Mouse (Mus musculus): Measurements from ENCODE around the gene Phf14.

DNA sequence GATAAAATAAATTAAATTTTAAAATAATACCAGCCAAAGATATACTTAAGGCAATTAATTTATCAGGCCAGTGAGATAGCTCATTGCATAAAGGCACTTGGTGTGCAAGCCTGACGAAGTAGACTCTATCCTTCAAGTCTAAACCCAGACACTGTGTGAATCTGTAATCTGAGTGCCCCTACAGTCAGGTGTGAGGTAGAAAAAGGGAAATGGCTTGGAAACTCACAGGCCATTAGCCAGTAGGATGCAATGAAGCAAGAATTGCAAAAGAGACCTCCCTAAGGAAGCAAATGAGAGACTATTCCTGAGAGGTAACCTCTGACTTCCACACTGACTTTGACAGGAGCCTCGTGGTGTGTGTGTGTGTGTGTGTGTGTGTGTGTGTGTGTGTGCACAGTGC, 145.3 kb downstream of the Phf14 start:
- no peak for TF ChIP-seq CTCF (IDR thresholded peaks at IDR 0.05; ENCODE audit: low read depth)
- TF ChIP-seq EP300 (IDR thresholded peaks at IDR 0.05; ENCODE audit: low read depth): no peak

Data from liver, postnatal 0 days (tissue).